Mouse (Mus musculus) lung, postnatal 10 days (tissue): ENCODE measurements around the gene Pilrb2.

Experiments used
- DNase-seq: peaks from one replicate; pipeline ENCODE4 v3.0.0; 2021

Pilrb2 gene

DNA sequence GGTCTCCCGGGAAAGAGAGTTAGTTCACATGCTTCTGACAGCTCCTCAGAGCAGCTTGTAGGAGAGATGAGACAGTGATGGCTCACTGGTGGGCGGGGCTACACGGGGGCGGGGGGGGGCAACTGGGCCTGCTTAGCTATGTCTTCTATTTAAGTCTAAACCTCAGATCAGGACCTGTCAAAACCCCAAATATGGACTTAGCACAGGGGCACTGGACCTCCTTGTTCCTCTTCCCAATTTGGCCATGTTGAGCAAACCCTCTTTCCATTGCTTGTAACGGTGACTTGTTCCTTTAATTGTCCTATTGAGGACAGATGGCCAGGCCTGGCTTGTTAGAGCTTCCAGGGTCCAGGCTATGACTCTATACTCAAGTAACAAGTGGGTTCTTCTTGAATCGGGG lies 40.1 kb downstream of the Pilrb2 start:
- no peak for DNase-seq

DNA sequence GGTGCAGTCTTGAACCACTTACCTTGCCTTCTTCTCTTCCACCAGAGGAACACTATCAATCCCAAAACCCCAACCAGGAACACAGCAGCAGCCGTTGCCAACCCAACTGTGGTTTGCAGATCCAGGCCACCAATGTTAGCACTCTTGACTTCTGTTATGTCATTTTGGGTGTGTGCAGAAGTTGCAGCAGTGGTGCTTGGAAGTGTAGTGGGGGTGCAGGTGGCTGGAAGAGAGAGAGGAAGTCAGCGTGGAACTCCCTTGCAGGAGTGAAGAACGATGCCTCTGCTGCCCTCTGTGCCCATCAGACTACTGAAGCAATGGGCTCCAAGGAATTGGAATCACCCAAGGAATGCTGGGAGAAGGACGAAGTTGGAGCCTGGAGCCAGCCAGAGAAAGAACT lies 40.5 kb downstream of the Pilrb2 start:
- no peak for DNase-seq

GRCm38 (mm10) chr5:137830238-137830637 lies 41.4 kb downstream of the Pilrb2 start:
- DNase-seq, result no peak

GRCm38 (mm10) chr5:137828694-137829093 lies 42.9 kb downstream of the Pilrb2 start:
- DNase-seq, result no peak

GRCm38 (mm10) chr5:137826421-137826820 lies 45.2 kb downstream of the Pilrb2 start:
- no peak for DNase-seq

- no peak for DNase-seq
These were observed 45.6 kb downstream of the Pilrb2 start for GRCm38 (mm10) chr5:137825971-137826370.

- DNase-seq, result no peak
These were observed 46.6 kb downstream of the Pilrb2 start for GRCm38 (mm10) chr5:137825030-137825429.

- DNase-seq, result no peak
These were observed 48.1 kb downstream of the Pilrb2 start for GRCm38 (mm10) chr5:137823455-137824045.

- no peak for DNase-seq
These were observed 49.0 kb downstream of the Pilrb2 start for GRCm38 (mm10) chr5:137822602-137823001.

DNA sequence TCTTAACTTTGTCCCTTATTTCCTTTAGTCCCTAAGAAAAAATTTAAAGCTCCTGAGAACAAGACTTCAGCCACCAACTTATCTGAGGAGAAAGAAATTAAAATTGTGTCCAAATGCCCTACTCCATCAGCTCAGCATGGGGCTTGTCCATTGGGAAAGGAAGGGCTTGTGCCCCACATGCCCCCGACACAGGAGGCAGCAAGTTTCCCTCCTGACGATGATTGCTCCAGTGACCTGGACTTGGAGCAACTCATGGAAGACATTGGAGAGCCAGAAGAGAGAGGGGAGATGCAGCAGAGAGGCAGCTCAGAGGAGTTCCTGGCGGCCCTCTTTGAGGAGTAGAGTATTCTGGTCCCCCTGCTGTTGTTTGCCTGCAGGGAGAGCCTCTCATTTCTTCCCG lies 49.5 kb downstream of the Pilrb2 start:
- no peak for DNase-seq

GRCm38 (mm10) chr5:137817466-137818222 lies 54.0 kb downstream of the Pilrb2 start:
- no peak for DNase-seq
